In genomic region chr5:49999764-50000163, GRCm38 (mm10) we compare ENCODE assay signal across 19 mouse cellular contexts. TPM values are rescaled to one million over a fixed set of nuclear protein-coding genes. Genes with fewer than 3 reads are reported as not detected.
DNase-seq lines count a peak whose midpoint lies in the region; ATAC-seq and TF ChIP-seq lines count a peak whose summit lies in the region.
"Had no signal": no experiment of that assay in that cellular context is flagged by ENCODE, and none has a peak within 500 bp of the region (broad histone marks: within the 10 kb centered on the region; RNA-seq: fewer than 3 reads in every experiment).

No protein-coding gene starts in this region.

- no peaks in the 10 kb centered on the region for H3K27me3 ChIP-seq in heart, embryonic 11.5 days (ENCODE audit: control insufficient read depth, insufficient read depth, low read length)
- H3K27me3 ChIP-seq in heart, adult 2 months (ENCODE audit: control insufficient read depth, insufficient read depth, low read length) = no peaks in the 10 kb centered on the region
- no peaks in the 10 kb centered on the region for H3K27me3 ChIP-seq in kidney, postnatal 0 days (ENCODE audit: insufficient read depth, low read length)
- H3K27me3 ChIP-seq in kidney, embryonic 15.5 days = no peaks in the 10 kb centered on the region
- H3K27me3 ChIP-seq in lung, embryonic 16.5 days (ENCODE audit: control insufficient read depth, insufficient read depth, low read depth, low read length) = no peaks in the 10 kb centered on the region
- H3K27me3 ChIP-seq: embryonic facial prominence, embryonic 12.5 days; forebrain, embryonic 13.5 days had no signal

- H3K4me3 ChIP-seq in heart, embryonic 11.5 days (ENCODE audit: low read depth, low read length) = no peak overlapping the region
- H3K4me3 ChIP-seq in heart, adult 2 months = no peak overlapping the region
- H3K4me3 ChIP-seq in kidney, postnatal 0 days (replicated peaks; ENCODE audit: low read depth, low read length) = no peak overlapping the region
- H3K4me3 ChIP-seq in kidney, embryonic 15.5 days (replicated peaks) = no peak overlapping the region
- no peak overlapping the region for H3K4me3 ChIP-seq in lung, embryonic 16.5 days (ENCODE audit: low read length)
- no peak overlapping the region for H3K4me3 ChIP-seq in lung, adult 2 months (replicated peaks; ENCODE audit: extremely low read depth, low read depth, low read length)
- H3K4me3 ChIP-seq: embryonic facial prominence, embryonic 12.5 days; erythroblast, embryonic 14.5 days; forebrain, embryonic 13.5 days had no signal

- H3K9ac ChIP-seq in heart, embryonic 11.5 days (ENCODE audit: low read depth, low read length) = no peak overlapping the region
- H3K9ac ChIP-seq in heart, adult 2 months (ENCODE audit: low read depth, low read length) = no peak overlapping the region
- H3K9ac ChIP-seq in kidney, postnatal 0 days (ENCODE audit: low read depth, low read length) = no peak overlapping the region
- H3K9ac ChIP-seq in kidney, embryonic 15.5 days = no peak overlapping the region
- H3K9ac ChIP-seq in lung, embryonic 16.5 days (ENCODE audit: low read length) = no peak overlapping the region
- H3K9ac ChIP-seq: embryonic facial prominence, embryonic 12.5 days; forebrain, embryonic 13.5 days had no signal

- intact Hi-C loops in heart, adult 2 months (cut with DNase I) = no loop called here

- TF ChIP-seq POLR2A in heart, adult 2 months (IDR thresholded peaks at IDR 0.05; ENCODE audit: insufficient read depth, low read depth, low read length) = no peak
- TF ChIP-seq POLR2A in lung, adult 2 months (IDR thresholded peaks at IDR 0.05; ENCODE audit: borderline replicate concordance, extremely low read depth, low read depth, low read length) = no peak

- no peak for TF ChIP-seq EP300 in heart, adult 2 months (IDR thresholded peaks at IDR 0.05; ENCODE audit: insufficient read depth, low read depth, low read length)

- H3K4me2 ChIP-seq in heart, embryonic 11.5 days = no peak overlapping the region
- H3K4me2 ChIP-seq in kidney, postnatal 0 days (ENCODE audit: low read length) = no peak overlapping the region
- no peak overlapping the region for H3K4me2 ChIP-seq in kidney, embryonic 15.5 days
- no peak overlapping the region for H3K4me2 ChIP-seq in lung, embryonic 16.5 days (ENCODE audit: low read depth, low read length)
- H3K4me2 ChIP-seq: embryonic facial prominence, embryonic 12.5 days; forebrain, embryonic 13.5 days; liver, embryonic 11.5 days had no signal

- peaks cover 8% of the 10 kb centered on the region; the same call in 1 of the 2 replicates for H3K4me1 ChIP-seq in heart, embryonic 11.5 days (ENCODE audit: control insufficient read depth, insufficient read depth, low read length)
- H3K4me1 ChIP-seq in heart, adult 2 months (ENCODE audit: control insufficient read depth, insufficient read depth, low read length) = no peaks in the 10 kb centered on the region
- H3K4me1 ChIP-seq in kidney, postnatal 0 days (replicated peaks; ENCODE audit: insufficient read depth, low read length) = no peaks in the 10 kb centered on the region
- H3K4me1 ChIP-seq in kidney, embryonic 15.5 days = no peaks in the 10 kb centered on the region
- no peaks in the 10 kb centered on the region for H3K4me1 ChIP-seq in lung, embryonic 16.5 days (replicated peaks; ENCODE audit: control insufficient read depth, insufficient read depth, low read length)
- no peaks in the 10 kb centered on the region for H3K4me1 ChIP-seq in lung, adult 2 months (ENCODE audit: control insufficient read depth, insufficient read depth, low read length)

- no peak for TF ChIP-seq CTCF in heart, adult 2 months (IDR thresholded peaks at IDR 0.05)
- no peak for TF ChIP-seq CTCF in kidney, postnatal 0 days (IDR thresholded peaks at IDR 0.05; ENCODE audit: low read depth)
- no peak for TF ChIP-seq CTCF in lung, adult 2 months (IDR thresholded peaks at IDR 0.05; ENCODE audit: insufficient read depth, low read length)

- peak; percentile 55; the same call in 1 of the 2 replicates for ATAC-seq in heart, embryonic 11.5 days (replicated peaks; ENCODE audit: insufficient number of reproducible peaks, low FRiP score, low TSS enrichment)
- no peak; the same call in 1 of the 2 replicates for ATAC-seq in kidney, postnatal 0 days (replicated peaks; ENCODE audit: low FRiP score, low read depth)
- ATAC-seq in kidney, embryonic 15.5 days (replicated peaks; ENCODE audit: low FRiP score) = no peak; the same call in 1 of the 2 replicates
- ATAC-seq in lung, embryonic 16.5 days (ENCODE audit: low read depth) = peak; percentile 83
- ATAC-seq: activated CD4-positive, CD25-positive, alpha-beta regulatory T cell, adult 4 months; forebrain, embryonic 13.5 days had no signal

- no peak for DNase-seq in heart, adult 2 months
- DNase-seq in kidney, postnatal 0 days (ENCODE audit: low spot score) = peak; percentile 34
- no peak for DNase-seq in lung, adult 2 months
- DNase-seq in lung, postnatal 10 days = peak; percentile 44
- DNase-seq: adrenal gland, postnatal 10 days; cerebellum, adult 9-11 months; gastrocnemius, postnatal 14 days; kidney, postnatal 25 days; right cerebral cortex, postnatal 4 days; thymus, postnatal 36 days had no signal

- no peaks in the 10 kb centered on the region for H3K79me2 ChIP-seq in heart, adult 2 months (replicated peaks; ENCODE audit: control insufficient read depth, insufficient read depth, low read length)

- 66% methylated on average over 9 of the region's 9 CpGs for WGBS in heart, embryonic 11.5 days (ENCODE audit: insufficient replicate concordance)
- WGBS in heart, adult 2 months = 68% methylated on average over 9 of the region's 9 CpGs
- WGBS in kidney, postnatal 0 days = 51% methylated on average over 9 of the region's 9 CpGs
- WGBS in kidney, embryonic 15.5 days = 62% methylated on average over 9 of the region's 9 CpGs
- 57% methylated on average over 9 of the region's 9 CpGs for WGBS in lung, embryonic 16.5 days
- 65% methylated on average over 9 of the region's 9 CpGs for WGBS in lung, adult 2 months

- H3K36me3 ChIP-seq in heart, embryonic 11.5 days (ENCODE audit: control insufficient read depth, insufficient read depth, low read length) = no peaks in the 10 kb centered on the region
- no peaks in the 10 kb centered on the region for H3K36me3 ChIP-seq in heart, adult 2 months (ENCODE audit: control insufficient read depth, insufficient read depth, low read length)
- H3K36me3 ChIP-seq in kidney, postnatal 0 days (ENCODE audit: insufficient read depth, low read length) = no peaks in the 10 kb centered on the region
- H3K36me3 ChIP-seq in kidney, embryonic 15.5 days = peaks cover 61% of the 10 kb centered on the region
- H3K36me3 ChIP-seq in lung, embryonic 16.5 days (ENCODE audit: control insufficient read depth, insufficient read depth, low read length) = peaks cover 6% of the 10 kb centered on the region
- H3K36me3 ChIP-seq: G1E had no signal

- H3K27ac ChIP-seq in heart, embryonic 11.5 days (ENCODE audit: low read depth, low read length) = no peak overlapping the region
- H3K27ac ChIP-seq in heart, adult 2 months = no peak overlapping the region
- H3K27ac ChIP-seq in kidney, postnatal 0 days = no peak overlapping the region
- no peak overlapping the region for H3K27ac ChIP-seq in kidney, embryonic 15.5 days
- H3K27ac ChIP-seq in lung, embryonic 16.5 days (ENCODE audit: low read length) = no peak overlapping the region
- H3K27ac ChIP-seq: embryonic facial prominence, embryonic 12.5 days; forebrain, embryonic 13.5 days had no signal

- H3K9me3 ChIP-seq in heart, embryonic 11.5 days (replicated peaks; ENCODE audit: control insufficient read depth, low read length) = no peaks in the 10 kb centered on the region
- H3K9me3 ChIP-seq in kidney, postnatal 0 days (replicated peaks; ENCODE audit: low read length) = no peaks in the 10 kb centered on the region
- no peaks in the 10 kb centered on the region for H3K9me3 ChIP-seq in kidney, embryonic 15.5 days (replicated peaks)
- no peaks in the 10 kb centered on the region for H3K9me3 ChIP-seq in lung, embryonic 16.5 days (ENCODE audit: control insufficient read depth, low read length)
- H3K9me3 ChIP-seq: embryonic facial prominence, embryonic 12.5 days; forebrain, embryonic 13.5 days; G1E had no signal

RNA-seq across cellular contexts. Expression of gene Adgra3, which starts 59.0 kb away (rescaled TPM):
- polyA plus RNA-seq in heart, embryonic 11.5 days (2014; fragmentation: Nextera tagmentation; extraction: Ambion mirVana) = 18.6 and 20.5 TPM in 2 replicates
- 10 to 100 TPM; 16.1 to 21.0 TPM for total RNA-seq in heart, adult 2 months (2021)
- polyA plus RNA-seq in heart, adult 2 months (2012; rRNA removed) = 16.2 and 17.2 TPM in 2 replicates
- polyA plus RNA-seq in kidney, postnatal 0 days (2015; fragmentation: Nextera tagmentation; extraction: Ambion mirVana) = 33.2 and 36.7 TPM in 2 replicates
- polyA plus RNA-seq in kidney, embryonic 15.5 days (2015; fragmentation: Nextera tagmentation; extraction: Ambion mirVana) = 39.3 and 40.1 TPM in 2 replicates
- 10.0 and 16.0 TPM in 2 replicates for polyA plus RNA-seq in lung, embryonic 16.5 days (2015; fragmentation: Nextera tagmentation; extraction: Ambion mirVana)
- polyA plus RNA-seq in lung, adult 2 months (2012; rRNA removed) = 37.2 and 44.1 TPM in 2 replicates
- polyA plus RNA-seq: G1E had no signal

Comparison
In these comparisons a context has a peak if more than half of its experiments do, and no peak if none do; other contexts are left out.
1. DNase-seq: peak in kidney, postnatal 0 days (single experiment) and lung, postnatal 10 days (single experiment); none in heart, adult 2 months (0 of 2) and lung, adult 2 months (single experiment).
2. ATAC-seq: peak in heart, embryonic 11.5 days (single experiment) and lung, embryonic 16.5 days (single experiment); none in kidney, postnatal 0 days (single experiment) and kidney, embryonic 15.5 days (single experiment).